Mouse (Mus musculus): Measurements from ENCODE around the gene Uap1. TPM values are rescaled to one million over a fixed set of nuclear protein-coding genes. Genes with fewer than 3 reads are reported as not detected.
"Not testable (repeated sequence)": the region's sequence is repeated elsewhere in the genome, so short reads cannot be mapped to it uniquely, and the experiment has no call there.

Uap1 gene
- polyA plus RNA-seq, 1 experiment from 2014 or later: 60.6 TPM

DNA sequence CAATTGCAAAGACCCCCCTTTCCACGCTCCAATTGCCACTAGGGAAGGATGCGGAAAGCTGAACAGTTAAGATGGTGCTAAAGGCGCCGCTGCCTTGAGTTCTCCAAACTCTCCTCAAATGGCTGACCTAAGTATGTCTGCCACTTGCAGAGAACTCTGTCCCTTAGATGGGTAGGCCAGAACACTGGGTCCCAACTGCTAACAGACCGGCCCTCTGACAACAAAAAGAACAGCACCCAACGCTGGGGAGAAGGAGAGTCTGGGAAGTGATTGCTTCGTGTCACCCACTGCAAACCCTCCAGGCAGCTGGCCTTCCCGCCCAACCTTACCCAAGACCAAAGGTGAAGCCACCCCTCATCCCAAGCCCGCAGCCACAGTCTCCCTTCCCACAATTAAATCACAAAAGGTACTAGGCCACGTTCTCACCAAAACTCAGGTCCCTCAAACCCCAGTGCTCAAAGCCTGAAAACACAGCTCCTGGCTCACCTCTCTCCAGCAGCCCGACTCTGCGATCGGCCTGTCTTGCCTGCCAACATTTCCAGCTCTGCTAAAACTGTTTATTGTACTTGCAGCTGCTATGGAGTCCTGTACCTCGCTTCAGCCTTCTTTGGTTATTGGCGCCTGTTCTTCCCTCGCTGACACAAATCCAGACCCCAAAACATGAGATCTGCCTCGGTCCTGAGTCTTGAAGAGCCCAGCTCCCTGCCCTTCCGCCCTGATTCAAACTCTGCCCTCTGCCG is 64.8 kb downstream of the Uap1 start:
- WGBS: 82% methylated on average over 19 of the region's 19 CpGs
- Histone ChIP-seq H3K4me2 (replicated peaks) (no peak overlapping the region), H3K9ac (replicated peaks) (no peak overlapping the region), H3K27me3 (no peaks in the 10 kb centered on the region), H3K36me3 (no peaks in the 10 kb centered on the region), H3K4me1 (no peaks in the 10 kb centered on the region), H3K27ac (replicated peaks) (no peak overlapping the region), H3K4me3 (peak overlapping the region; percentile 6; the same call in 1 of the 2 replicates), H3K9me3 (no peaks in the 10 kb centered on the region)
- no peak for ATAC-seq (ENCODE audit: low FRiP score, low read depth)

DNA sequence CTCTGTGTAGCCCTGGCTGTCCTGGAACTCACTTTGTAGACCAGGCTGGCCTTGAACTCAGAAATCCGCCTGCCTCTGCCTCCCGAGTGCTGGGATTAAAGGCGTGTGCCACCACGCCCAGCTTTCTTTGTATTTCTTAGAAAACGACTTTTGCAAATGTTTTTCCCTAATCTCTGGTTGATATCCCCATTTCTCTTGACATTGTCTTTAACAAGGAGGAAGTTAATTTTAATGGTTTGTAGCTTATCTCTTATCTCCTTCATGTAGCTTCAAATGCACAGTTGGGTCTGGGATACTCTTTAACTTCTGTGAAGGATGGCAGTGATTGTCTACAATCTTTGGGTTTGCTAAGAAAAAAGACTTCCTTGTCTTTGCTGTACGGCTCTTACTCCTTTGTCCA is 71.9 kb downstream of the Uap1 start:
- H3K4me1 ChIP-seq: not testable (repeated sequence)

More for the DNA sequence above, 71.9 kb downstream of the Uap1 start:
- not testable (repeated sequence) for H3K36me3 ChIP-seq; H3K9ac ChIP-seq (replicated peaks); H3K4me2 ChIP-seq (replicated peaks); H3K27me3 ChIP-seq; ATAC-seq (ENCODE audit: low FRiP score, low read depth); H3K27ac ChIP-seq (replicated peaks); H3K4me3 ChIP-seq; H3K9me3 ChIP-seq
- WGBS: 95% methylated on average over 6 of the region's 6 CpGs

Other genes with a start within 250 kb of the Uap1 start
- 0.79 and 0.94 TPM in 2 replicates for gene Ccdc190, start 246.3 kb downstream of the Uap1 start, polyA plus RNA-seq (2016; fragmentation: Nextera tagmentation; extraction: Ambion mirVana)
- 26.9 and 27.3 TPM in 2 replicates for gene Hsd17b7, start 205.7 kb downstream of the Uap1 start, polyA plus RNA-seq (2016; fragmentation: Nextera tagmentation; extraction: Ambion mirVana)
- gene Ddr2, start 64.2 kb downstream of the Uap1 start, polyA plus RNA-seq (2016; fragmentation: Nextera tagmentation; extraction: Ambion mirVana): 19.6 and 31.1 TPM in 2 replicates
- 13.7 and 17.4 TPM in 2 replicates for gene Uhmk1, start 40.4 kb upstream of the Uap1 start, polyA plus RNA-seq (2016; fragmentation: Nextera tagmentation; extraction: Ambion mirVana)
- not detected in 2 replicates for gene Sh2d1b2, start 57.8 kb upstream of the Uap1 start, polyA plus RNA-seq (2016; fragmentation: Nextera tagmentation; extraction: Ambion mirVana)
- gene Sh2d1b1, start 102.4 kb upstream of the Uap1 start, polyA plus RNA-seq (2016; fragmentation: Nextera tagmentation; extraction: Ambion mirVana): 0.09 TPM in 1 of 2 replicates, not detected in the other
- gene Gm7694, start 131.4 kb upstream of the Uap1 start, polyA plus RNA-seq (2016; fragmentation: Nextera tagmentation; extraction: Ambion mirVana): 2.6 and 3.3 TPM in 2 replicates
- gene Spata46, start 133.8 kb upstream of the Uap1 start, polyA plus RNA-seq (2016; fragmentation: Nextera tagmentation; extraction: Ambion mirVana): 0.84 and 1.8 TPM in 2 replicates